Mouse (Mus musculus) cortical plate, adult 2 months (tissue): ENCODE results near the gene Fscn1.

ENCODE experiments used
- CTCF ChIP-seq: fragments of 200-500 bp; IDR thresholded peaks from 2 replicates; pipeline ENCODE4 v1.5.1; 2011; ENCODE audit warnings: mild to moderate bottlenecking, control low read depth, low read length; ENCODE audit not compliant: insufficient read depth; ENCODE audit errors: extremely low read depth
- POLR2A ChIP-seq: fragments of 200-500 bp; IDR thresholded peaks from 2 replicates; pipeline ENCODE4 v1.6.1; 2011; ENCODE audit warnings: mild to moderate bottlenecking, low read length, control low read depth; ENCODE audit not compliant: insufficient read depth; ENCODE audit errors: extremely low read depth

- TF ChIP-seq CTCF (no peak), POLR2A (no peak)
These were observed 33.8 kb upstream of the Fscn1 start for GRCm38 (mm10) chr5:142926204-142926939.
